Mouse (Mus musculus) heart, adult 18-20 months (tissue): ENCODE measurements around the gene Styxl1. TPM values are rescaled to one million over a fixed set of nuclear protein-coding genes. Genes with fewer than 3 reads are reported as not detected.
A peak's percentile ranks its signal among the peaks of the same experiment; 100 is the strongest.

ENCODE experiments used
- DNase-seq, 2 experiments: peaks; one replicate each; pipeline ENCODE4 v3.0.0; 2021 to 2022; ENCODE audit warnings: mixed read lengths in 1 of 2
- total RNA-seq, 2 experiments: library from RNA; stranded (reverse); gene quantifications; 2 replicates each; pipeline ENCODE4 v1.2.3; 2021

Styxl1 gene
- total RNA-seq, 2 experiments from 2014 or later = not detected

- DNase-seq = no peak
These were observed 52.2 kb downstream of the Styxl1 start for GRCm38 (mm10) chr5:135725991-135726390.

GRCm38 (mm10) chr5:135725391-135725841 is 52.8 kb downstream of the Styxl1 start:
- peak; percentile 61 to 71 for DNase-seq

- no peak for DNase-seq
These were observed 53.5 kb downstream of the Styxl1 start for GRCm38 (mm10) chr5:135724536-135725322.

GRCm38 (mm10) chr5:135723165-135723751 is 54.9 kb downstream of the Styxl1 start:
- DNase-seq = no peak

- DNase-seq = peak; percentile 79 to 88
These were observed 56.1 kb downstream of the Styxl1 start for GRCm38 (mm10) chr5:135722121-135722520.

- DNase-seq = no peak
These were observed 57.1 kb downstream of the Styxl1 start for GRCm38 (mm10) chr5:135721076-135721475.

- no peak for DNase-seq
These were observed 58.1 kb downstream of the Styxl1 start for GRCm38 (mm10) chr5:135720121-135720520.

- DNase-seq = no peak
These were observed 58.5 kb downstream of the Styxl1 start for GRCm38 (mm10) chr5:135719586-135720120.

GRCm38 (mm10) chr5:135715624-135716023 is 62.6 kb downstream of the Styxl1 start:
- no peak for DNase-seq

- peak; percentile 83 to 89 for DNase-seq
These were observed 64.6 kb downstream of the Styxl1 start for GRCm38 (mm10) chr5:135713441-135714218.

GRCm38 (mm10) chr5:135712803-135713202 is 65.4 kb downstream of the Styxl1 start:
- no peak for DNase-seq

- no peak for DNase-seq
These were observed 66.4 kb downstream of the Styxl1 start for GRCm38 (mm10) chr5:135711582-135712355.

- peak; percentile 67 to 80 for DNase-seq
These were observed 67.5 kb downstream of the Styxl1 start for GRCm38 (mm10) chr5:135710599-135711214.

GRCm38 (mm10) chr5:135709716-135710115 is 68.5 kb downstream of the Styxl1 start:
- DNase-seq = no peak

GRCm38 (mm10) chr5:135707855-135708254 is 70.3 kb downstream of the Styxl1 start:
- DNase-seq = peak; percentile 72 to 85

- DNase-seq = no peak
These were observed 71.1 kb downstream of the Styxl1 start for GRCm38 (mm10) chr5:135707039-135707438.

GRCm38 (mm10) chr5:135705383-135705782 is 72.8 kb downstream of the Styxl1 start:
- DNase-seq = no peak

GRCm38 (mm10) chr5:135703431-135703830 is 74.8 kb downstream of the Styxl1 start:
- no peak for DNase-seq

GRCm38 (mm10) chr5:135702682-135703192 is 75.4 kb downstream of the Styxl1 start:
- DNase-seq = peak; percentile 58 to 72

GRCm38 (mm10) chr5:135702190-135702589 is 76.0 kb downstream of the Styxl1 start:
- DNase-seq = peak in 1 of 2 experiments; percentile 66

- DNase-seq = no peak
These were observed 76.6 kb downstream of the Styxl1 start for GRCm38 (mm10) chr5:135701601-135702000.
